Mouse (Mus musculus): ENCODE results near the gene Olfr20. TPM values are rescaled to one million over a fixed set of nuclear protein-coding genes. Genes with fewer than 3 reads are reported as not detected.

Olfr20 gene
- polyA plus RNA-seq, 1 experiment from 2014 or later = not detected

DNA sequence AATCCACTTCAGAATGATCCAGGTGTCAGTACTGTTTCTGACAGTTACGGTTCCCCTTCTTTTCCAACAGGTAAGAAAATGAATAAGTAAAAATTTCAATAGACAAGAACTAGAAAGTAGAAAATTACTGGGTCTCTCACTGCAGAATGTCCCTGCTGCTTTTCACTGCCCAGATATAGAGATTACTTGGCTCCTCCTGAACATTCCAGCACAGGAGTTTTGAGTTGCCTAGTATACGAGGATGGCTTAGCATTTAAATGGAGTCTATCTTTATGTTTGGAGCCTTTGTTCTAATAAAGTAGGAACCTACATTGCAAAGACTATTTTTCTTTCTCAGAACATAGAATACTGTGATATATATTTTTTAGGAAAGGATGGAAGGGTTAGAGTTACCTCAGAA is 17.2 kb upstream of the Olfr20 start:
- no peak for ATAC-seq
- H3K27me3 ChIP-seq (ENCODE audit: control insufficient read depth, insufficient read depth, low read depth, low read length) = no peaks in the 10 kb centered on the region
- 57% methylated on average over 2 of the region's 2 CpGs for WGBS
- H3K9ac ChIP-seq (ENCODE audit: low read depth, low read length) = no peak overlapping the region
- no peak overlapping the region for H3K27ac ChIP-seq (ENCODE audit: low read length)
- H3K4me2 ChIP-seq (ENCODE audit: low read length) = no peak overlapping the region
- H3K9me3 ChIP-seq (replicated peaks; ENCODE audit: control insufficient read depth, low read length, poor library complexity, severe bottlenecking) = no peaks in the 10 kb centered on the region
- no peaks in the 10 kb centered on the region for H3K36me3 ChIP-seq (ENCODE audit: control insufficient read depth, insufficient read depth, low read length)
- H3K4me1 ChIP-seq (ENCODE audit: control insufficient read depth, insufficient read depth, low read length) = no peaks in the 10 kb centered on the region
- no peak overlapping the region for H3K4me3 ChIP-seq (ENCODE audit: low read depth, low read length)

DNA sequence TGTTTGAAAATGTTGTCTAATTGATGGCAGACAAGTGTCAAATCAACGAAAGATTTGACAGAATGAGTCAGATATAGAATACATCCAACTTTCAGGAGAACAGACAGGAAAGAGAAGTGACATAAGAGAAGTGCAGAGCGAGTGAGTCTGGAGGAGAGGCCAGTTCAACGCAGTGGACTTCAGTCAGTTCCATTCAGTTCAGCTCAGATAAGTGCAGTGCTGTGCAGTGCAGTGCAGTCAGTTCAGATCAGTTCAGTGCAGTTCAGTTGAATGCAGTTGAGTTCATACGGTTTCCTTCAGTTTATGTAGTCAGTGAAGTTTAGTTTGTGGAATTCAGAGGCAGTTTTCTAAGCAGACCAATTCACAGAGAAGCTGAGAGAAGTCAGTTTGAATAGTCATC is 13.7 kb upstream of the Olfr20 start:
- Histone ChIP-seq H3K4me3 (ENCODE audit: low read depth, low read length) (no peak overlapping the region), H3K27ac (ENCODE audit: low read length) (no peak overlapping the region), H3K9me3 (replicated peaks; ENCODE audit: control insufficient read depth, low read length, poor library complexity, severe bottlenecking) (no peaks in the 10 kb centered on the region), H3K27me3 (ENCODE audit: control insufficient read depth, insufficient read depth, low read depth, low read length) (no peaks in the 10 kb centered on the region), H3K9ac (ENCODE audit: low read depth, low read length) (no peak overlapping the region), H3K4me2 (ENCODE audit: low read length) (no peak overlapping the region), H3K36me3 (ENCODE audit: control insufficient read depth, insufficient read depth, low read length) (no peaks in the 10 kb centered on the region), H3K4me1 (ENCODE audit: control insufficient read depth, insufficient read depth, low read length) (no peaks in the 10 kb centered on the region)
- 85% methylated on average over 4 of the region's 4 CpGs for WGBS
- ATAC-seq = no peak

DNA sequence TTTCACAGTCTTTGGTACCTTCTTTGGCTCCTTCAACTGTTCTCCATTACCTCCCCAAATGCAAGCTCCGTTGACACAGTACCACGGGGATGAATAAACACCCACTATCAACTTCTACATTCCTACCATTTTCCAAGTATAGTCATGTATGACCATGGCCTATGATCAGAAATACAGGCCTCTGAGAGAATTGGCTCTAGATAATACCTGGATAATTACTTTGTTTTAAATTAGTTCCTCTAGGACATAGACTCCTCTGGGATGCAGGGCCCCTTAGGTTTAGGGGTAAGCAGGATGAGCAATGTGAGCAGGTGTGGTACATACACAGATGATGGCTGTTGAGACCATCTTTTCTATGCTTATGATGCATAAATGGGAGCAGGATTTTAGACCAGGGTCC is 20.4 kb downstream of the Olfr20 start, which contains the start of gene Olfr376:
Olfr376 (plus strand) TSS at position 301 of the 400 bp plus-strand sequence.
- Histone ChIP-seq H3K4me1 (ENCODE audit: control insufficient read depth, insufficient read depth, low read length) (no peaks in the 10 kb centered on the region), H3K4me2 (ENCODE audit: low read length) (no peak within 1 kb of the TSS), H3K27me3 (ENCODE audit: control insufficient read depth, insufficient read depth, low read depth, low read length) (no peaks in the 10 kb centered on the region), H3K36me3 (ENCODE audit: control insufficient read depth, insufficient read depth, low read length) (no peaks in the 10 kb centered on the region), H3K4me3 (ENCODE audit: low read depth, low read length) (no peak within 1 kb of the TSS), H3K27ac (ENCODE audit: low read length) (no peak within 1 kb of the TSS), H3K9me3 (replicated peaks; ENCODE audit: control insufficient read depth, low read length, poor library complexity, severe bottlenecking) (no peaks in the 10 kb centered on the region), H3K9ac (ENCODE audit: low read depth, low read length) (no peak within 1 kb of the TSS)
- 93% methylated on average over 2 of the region's 2 CpGs for WGBS
- ATAC-seq = no peak

DNA sequence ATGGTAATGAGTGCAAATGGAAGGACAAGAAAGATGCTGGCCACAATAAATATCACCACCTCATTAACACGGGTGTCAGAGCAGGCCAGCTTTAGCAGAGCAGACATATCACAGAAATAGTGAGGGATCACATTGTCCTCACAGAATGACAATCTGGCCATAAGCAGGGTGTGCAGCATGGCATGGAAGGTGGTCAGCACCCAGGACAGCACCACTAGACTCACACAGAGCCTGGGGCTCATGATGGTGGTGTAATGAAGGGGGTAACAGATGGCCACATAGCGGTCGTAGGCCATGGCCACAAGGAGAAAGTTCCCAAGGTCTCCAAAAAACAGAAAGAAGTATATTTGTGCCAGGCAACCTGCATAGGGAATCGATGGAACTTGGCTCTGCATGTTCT is 44.8 kb downstream of the Olfr20 start:
- no peaks in the 10 kb centered on the region for H3K36me3 ChIP-seq (ENCODE audit: control insufficient read depth, insufficient read depth, low read length)
- H3K9me3 ChIP-seq (replicated peaks; ENCODE audit: control insufficient read depth, low read length, poor library complexity, severe bottlenecking) = no peaks in the 10 kb centered on the region
- WGBS = 68% methylated on average over 4 of the region's 4 CpGs
- H3K4me3 ChIP-seq (ENCODE audit: low read depth, low read length) = no peak overlapping the region
- H3K4me1 ChIP-seq (ENCODE audit: control insufficient read depth, insufficient read depth, low read length) = no peaks in the 10 kb centered on the region
- ATAC-seq = no peak
- no peaks in the 10 kb centered on the region for H3K27me3 ChIP-seq (ENCODE audit: control insufficient read depth, insufficient read depth, low read depth, low read length)
- H3K9ac ChIP-seq (ENCODE audit: low read depth, low read length) = no peak overlapping the region
- H3K4me2 ChIP-seq (ENCODE audit: low read length) = no peak overlapping the region
- H3K27ac ChIP-seq (ENCODE audit: low read length) = no peak overlapping the region

DNA sequence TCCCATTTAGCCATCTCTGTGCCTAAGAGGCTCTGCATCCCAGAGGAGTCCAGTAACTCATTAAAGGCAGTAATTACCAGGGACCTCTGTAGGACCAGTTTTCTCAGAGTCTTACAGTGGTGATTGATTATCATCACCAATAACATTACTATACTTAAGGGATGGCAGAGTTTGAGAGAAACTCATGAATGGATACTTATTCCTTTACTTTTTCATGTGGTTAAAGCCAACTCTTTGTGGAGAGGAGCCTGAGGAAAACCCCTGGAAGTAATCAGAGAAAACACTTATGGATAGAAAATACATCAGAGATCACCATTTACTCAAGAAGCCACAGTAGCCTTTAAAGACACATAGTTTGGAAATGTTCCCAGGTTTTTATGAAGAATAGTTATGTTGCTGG is 48.9 kb downstream of the Olfr20 start, which contains the start of gene Olfr1:
Olfr1 (minus strand) TSS at position 101 of the 400 bp plus-strand sequence.
- Histone ChIP-seq H3K27ac (ENCODE audit: low read length) (no peak within 1 kb of the TSS), H3K9ac (ENCODE audit: low read depth, low read length) (no peak within 1 kb of the TSS), H3K4me2 (ENCODE audit: low read length) (no peak within 1 kb of the TSS), H3K4me1 (ENCODE audit: control insufficient read depth, insufficient read depth, low read length) (no peaks in the 10 kb centered on the region), H3K9me3 (replicated peaks; ENCODE audit: control insufficient read depth, low read length, poor library complexity, severe bottlenecking) (0 out of 2 replicates have a peak, but pooled peaks cover 2% of the 10 kb centered on the region), H3K36me3 (ENCODE audit: control insufficient read depth, insufficient read depth, low read length) (no peaks in the 10 kb centered on the region), H3K4me3 (ENCODE audit: low read depth, low read length) (no peak within 1 kb of the TSS), H3K27me3 (ENCODE audit: control insufficient read depth, insufficient read depth, low read depth, low read length) (no peaks in the 10 kb centered on the region)
- ATAC-seq = no peak

Other genes with a start within 250 kb of the Olfr20 start
- gene Haspin, start 212.5 kb upstream of the Olfr20 start, polyA plus RNA-seq (2015; fragmentation: Nextera tagmentation; extraction: Ambion mirVana) = 1.6 and 2.1 TPM in 2 replicates
- 0.29 and 0.42 TPM in 2 replicates for gene P2rx5, start 190.4 kb upstream of the Olfr20 start, polyA plus RNA-seq (2015; fragmentation: Nextera tagmentation; extraction: Ambion mirVana)
- 127 and 133 TPM in 2 replicates for gene Emc6, start 173.7 kb upstream of the Olfr20 start, polyA plus RNA-seq (2015; fragmentation: Nextera tagmentation; extraction: Ambion mirVana)
- 132 and 145 TPM in 2 replicates for gene Tax1bp3, start 173.7 kb upstream of the Olfr20 start, polyA plus RNA-seq (2015; fragmentation: Nextera tagmentation; extraction: Ambion mirVana)
- gene Ctns, start 151.7 kb upstream of the Olfr20 start, polyA plus RNA-seq (2015; fragmentation: Nextera tagmentation; extraction: Ambion mirVana) = 18.6 and 20.1 TPM in 2 replicates
- 2.1 and 2.4 TPM in 2 replicates for gene Shpk, start 151.3 kb upstream of the Olfr20 start, polyA plus RNA-seq (2015; fragmentation: Nextera tagmentation; extraction: Ambion mirVana)
- 0.20 and 0.38 TPM in 2 replicates for gene Trpv1, start 116.5 kb upstream of the Olfr20 start, polyA plus RNA-seq (2015; fragmentation: Nextera tagmentation; extraction: Ambion mirVana)
- 0.19 and 0.31 TPM in 2 replicates for gene Trpv3, start 83.4 kb upstream of the Olfr20 start, polyA plus RNA-seq (2015; fragmentation: Nextera tagmentation; extraction: Ambion mirVana)
- gene Aspa, start 21.2 kb upstream of the Olfr20 start, polyA plus RNA-seq (2015; fragmentation: Nextera tagmentation; extraction: Ambion mirVana) = 0.67 and 1.8 TPM in 2 replicates
- gene Gm49340, start 21.0 kb upstream of the Olfr20 start, polyA plus RNA-seq (2015; fragmentation: Nextera tagmentation; extraction: Ambion mirVana) = not detected in 2 replicates
- 0.29 TPM in 1 of 2 replicates, not detected in the other for gene Spata22, start 21.0 kb upstream of the Olfr20 start, polyA plus RNA-seq (2015; fragmentation: Nextera tagmentation; extraction: Ambion mirVana)
- not detected in 2 replicates for gene Olfr376, start 20.5 kb downstream of the Olfr20 start, polyA plus RNA-seq (2015; fragmentation: Nextera tagmentation; extraction: Ambion mirVana)
- not detected in 2 replicates for gene Olfr1, start 48.8 kb downstream of the Olfr20 start, polyA plus RNA-seq (2015; fragmentation: Nextera tagmentation; extraction: Ambion mirVana)
- gene Olfr378, start 77.7 kb downstream of the Olfr20 start, polyA plus RNA-seq (2015; fragmentation: Nextera tagmentation; extraction: Ambion mirVana) = not detected in 2 replicates
- not detected in 2 replicates for gene Olfr380, start 106.7 kb downstream of the Olfr20 start, polyA plus RNA-seq (2015; fragmentation: Nextera tagmentation; extraction: Ambion mirVana)
- gene Olfr381, start 140.8 kb downstream of the Olfr20 start, polyA plus RNA-seq (2015; fragmentation: Nextera tagmentation; extraction: Ambion mirVana) = not detected in 2 replicates
- gene Olfr382, start 166.4 kb downstream of the Olfr20 start, polyA plus RNA-seq (2015; fragmentation: Nextera tagmentation; extraction: Ambion mirVana) = not detected in 2 replicates
- gene Olfr385, start 242.2 kb downstream of the Olfr20 start, polyA plus RNA-seq (2015; fragmentation: Nextera tagmentation; extraction: Ambion mirVana) = not detected in 2 replicates
- gene Olfr384, start 247.8 kb downstream of the Olfr20 start, polyA plus RNA-seq (2015; fragmentation: Nextera tagmentation; extraction: Ambion mirVana) = not detected in 2 replicates

All from midbrain, embryonic 16.5 days (tissue).